Mouse (Mus musculus): Measurements from ENCODE around the gene Rbbp6.

DNA sequence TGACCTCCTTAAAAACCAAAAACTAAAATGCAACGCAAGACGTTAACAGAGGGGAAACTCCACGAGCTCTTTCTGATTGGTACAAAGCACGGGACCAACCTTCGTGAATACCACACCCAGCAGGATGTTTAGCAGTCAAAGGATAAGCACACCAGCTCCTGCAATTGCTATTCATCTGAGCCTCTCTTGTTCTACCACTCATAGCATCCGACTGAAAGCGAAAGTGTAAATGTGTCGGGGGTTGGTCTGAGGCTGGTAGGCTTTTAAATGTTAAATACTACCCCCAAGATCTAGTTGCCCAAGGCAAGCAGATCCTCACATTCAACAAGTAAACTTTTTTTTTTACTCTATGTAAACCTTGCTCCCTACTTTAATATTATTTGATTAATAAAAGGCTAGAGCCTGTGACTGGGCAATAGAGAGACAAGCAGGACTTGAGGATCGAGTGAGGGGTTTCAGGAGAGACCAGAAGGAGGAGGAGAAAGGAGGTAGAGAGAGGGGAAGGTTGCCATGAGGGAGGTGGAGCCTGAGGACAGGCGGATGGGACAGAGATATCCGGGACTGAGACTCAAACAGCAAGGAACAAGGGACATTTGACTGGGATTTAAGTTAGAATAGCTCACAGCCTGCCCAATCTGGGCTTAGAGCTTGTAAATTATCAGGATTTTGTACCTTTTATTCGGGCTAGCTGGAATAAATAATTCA is 25.0 kb upstream of the Rbbp6 start:
- TF ChIP-seq POLR2A (IDR thresholded peaks at IDR 0.05; ENCODE audit: borderline replicate concordance, insufficient read depth, low read length) (no peak), CTCF (IDR thresholded peaks at IDR 0.05; ENCODE audit: borderline replicate concordance, insufficient read depth, low read depth, low read length) (no peak)

Measured in cerebellum, adult 2 months (tissue).